Mouse (Mus musculus) heart, adult 2 months (tissue): ENCODE data around the gene Diras2.

Experiments used
- CTCF ChIP-seq: fragments of 200-600 bp; IDR thresholded peaks from 2 replicates; pipeline ENCODE4 v1.8.1; 2022; ENCODE audit warnings: antibody characterized with exemption, mild to moderate bottlenecking, moderate library complexity
- EP300 ChIP-seq: fragments of 200-500 bp; IDR thresholded peaks from 2 replicates; pipeline ENCODE4 v1.6.1; 2011; ENCODE audit warnings: low read depth, low read length, control low read depth; ENCODE audit not compliant: insufficient read depth

DNA sequence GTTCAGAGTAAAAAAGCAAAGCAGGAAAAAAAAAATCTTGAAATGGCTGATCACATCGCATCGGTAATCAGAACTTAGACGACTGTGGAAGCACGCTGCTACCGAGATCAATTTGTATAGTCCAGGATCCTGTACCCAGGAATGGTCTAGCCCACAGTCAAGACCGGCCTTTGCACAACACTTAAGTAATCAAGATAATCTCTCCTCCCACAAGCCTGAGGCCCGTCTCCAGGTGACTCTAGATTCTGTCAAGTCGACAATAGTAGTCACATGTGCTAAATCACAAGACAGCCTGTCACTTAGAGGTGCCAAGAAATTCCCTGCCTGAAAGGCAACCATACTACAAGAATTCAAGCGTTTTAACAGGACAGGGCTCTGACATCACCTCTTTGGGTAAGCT lies at the start of gene Diras2:
- TF ChIP-seq CTCF (no peak), EP300 (no peak)
